Mouse (Mus musculus): ENCODE measurements around the gene Rraga.
A peak's percentile ranks its signal among the peaks of the same experiment; 100 is the strongest.

The Rraga gene

DNA sequence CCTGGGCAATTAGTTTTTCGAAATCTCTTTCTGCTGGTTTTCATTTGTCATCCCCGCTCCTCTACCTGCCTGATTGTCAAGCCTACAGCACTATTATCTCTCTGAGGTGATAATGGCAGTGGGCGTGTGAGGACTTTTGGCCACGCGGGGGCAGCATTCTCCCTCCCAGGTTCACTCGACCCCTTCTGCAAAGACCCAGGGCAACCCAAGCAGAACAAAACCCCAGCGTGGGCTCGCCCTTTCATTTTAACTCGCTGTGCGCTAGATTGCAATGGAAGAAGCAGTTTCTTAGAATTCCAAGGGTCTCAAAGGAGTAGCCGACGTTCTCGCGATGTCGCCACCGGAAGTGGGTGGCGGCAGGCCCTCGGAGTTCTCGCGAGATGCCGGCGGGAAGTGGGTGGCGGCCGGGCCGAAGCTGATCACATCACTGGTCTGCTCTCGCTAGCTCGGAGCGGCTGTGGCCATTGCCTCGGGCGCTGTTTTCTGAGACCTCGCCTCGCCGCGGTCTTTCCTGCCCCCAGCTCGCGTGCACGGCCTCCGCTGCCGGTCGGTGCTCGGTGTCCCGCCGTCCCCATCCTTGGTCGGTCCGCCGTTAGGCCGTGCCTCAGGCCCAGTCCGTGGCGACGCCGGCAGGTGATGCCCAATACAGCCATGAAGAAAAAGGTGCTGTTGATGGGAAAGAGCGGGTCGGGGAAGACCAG lies at the start of gene Rraga:
Gene Rraga (plus strand): TSS at position 386 of the 701 bp plus-strand sequence.
- peak; percentile 96 for DNase-seq (ENCODE audit: low spot score)

DNA sequence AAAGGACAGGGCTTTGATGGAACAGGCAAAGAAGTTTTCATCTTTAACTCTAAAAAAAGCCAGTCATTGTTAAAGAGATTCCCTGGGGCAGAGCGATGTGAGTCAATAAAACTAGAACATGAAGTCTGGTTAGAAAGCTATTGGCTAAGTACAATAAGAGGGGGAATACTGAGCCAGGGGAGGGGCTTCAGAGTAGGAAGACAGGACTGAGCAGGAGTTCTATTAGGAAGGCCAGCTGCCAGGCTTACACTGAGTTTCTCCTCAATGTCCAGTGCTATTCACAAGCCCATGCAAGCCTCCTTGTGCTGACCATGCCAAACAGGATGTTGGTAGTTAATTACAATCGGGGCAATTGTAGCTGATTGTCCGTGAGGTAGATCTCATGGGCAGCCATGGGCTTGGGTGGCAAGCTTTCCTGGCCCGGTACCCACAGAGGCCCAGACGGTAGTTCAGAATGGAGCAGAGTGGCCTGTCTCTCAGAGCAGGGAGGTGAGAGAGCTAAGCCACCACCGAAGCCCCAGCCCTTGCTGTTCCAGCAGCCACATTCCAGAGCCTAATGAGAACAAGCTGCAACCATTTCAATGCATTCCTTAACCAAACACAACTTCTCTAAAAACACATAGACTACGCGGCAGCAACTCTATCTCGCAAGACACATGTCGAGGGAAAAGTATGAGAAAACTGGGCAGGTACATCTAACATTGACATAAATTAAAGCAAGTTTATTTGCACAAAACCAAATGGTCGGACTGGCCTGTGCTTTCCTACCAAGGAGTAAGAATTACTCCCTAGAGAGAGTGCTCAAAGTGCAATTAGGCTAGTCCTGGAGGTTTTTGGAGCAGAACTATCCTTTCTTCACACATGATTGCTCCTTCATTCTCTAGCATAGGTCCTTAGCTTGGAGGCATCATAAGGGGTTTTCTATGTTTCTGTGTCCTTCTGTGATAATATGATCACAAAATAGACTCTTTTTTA lies 48.0 kb upstream of the Rraga start:
- no peak for DNase-seq (ENCODE audit: low spot score)

DNA sequence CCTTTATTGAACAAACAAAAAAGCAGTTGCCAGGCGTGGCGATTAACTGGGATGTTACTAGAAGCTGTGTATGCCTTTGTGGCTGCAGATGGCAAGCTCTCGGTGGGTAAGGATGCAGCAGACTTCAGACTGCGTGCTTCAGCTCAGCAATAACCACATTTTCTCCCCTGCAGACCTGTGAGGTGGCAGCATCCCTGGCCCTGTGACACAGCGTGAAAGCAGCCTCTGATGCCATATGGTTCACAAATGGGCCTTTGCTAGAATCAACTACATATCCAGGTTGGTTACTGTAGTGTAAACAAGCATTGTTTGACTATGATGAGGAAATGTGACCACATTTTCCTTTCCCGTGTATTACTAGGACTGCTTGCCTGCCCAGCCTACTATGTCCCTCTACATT lies 46.3 kb upstream of the Rraga start:
- no peak for DNase-seq (ENCODE audit: low spot score)

DNA sequence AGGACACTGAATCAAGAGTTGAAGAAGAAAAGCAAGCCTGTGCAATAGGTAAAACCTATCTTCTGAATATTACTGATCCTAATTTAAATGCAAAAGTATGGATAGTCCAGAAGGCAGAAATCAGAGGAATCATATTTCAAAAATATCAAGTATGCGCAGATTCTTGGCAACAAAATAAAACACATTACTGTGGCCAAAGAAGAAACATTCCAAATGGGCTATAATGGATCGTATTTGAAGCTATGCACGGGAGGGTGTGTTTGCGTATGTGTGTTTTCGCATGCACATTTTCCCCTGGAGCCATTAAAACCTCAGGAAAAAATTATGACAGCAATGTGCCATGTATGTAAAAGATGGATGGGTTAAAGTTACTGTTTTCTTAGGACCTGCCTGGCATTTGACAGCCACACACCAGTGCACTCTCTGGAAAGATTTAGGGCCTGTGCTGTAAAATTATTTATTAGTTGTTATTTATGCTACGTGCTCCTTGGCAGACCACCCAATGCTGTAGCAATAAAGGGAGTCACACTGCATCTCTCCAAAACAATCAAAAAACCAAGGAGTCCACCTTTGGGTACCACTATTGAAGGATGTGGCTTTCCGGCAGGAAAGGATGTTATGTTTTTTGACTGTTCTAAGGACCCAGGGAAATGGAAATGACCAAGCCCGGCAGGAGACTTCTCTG lies 41.9 kb upstream of the Rraga start:
- no peak for DNase-seq (ENCODE audit: low spot score)

DNA sequence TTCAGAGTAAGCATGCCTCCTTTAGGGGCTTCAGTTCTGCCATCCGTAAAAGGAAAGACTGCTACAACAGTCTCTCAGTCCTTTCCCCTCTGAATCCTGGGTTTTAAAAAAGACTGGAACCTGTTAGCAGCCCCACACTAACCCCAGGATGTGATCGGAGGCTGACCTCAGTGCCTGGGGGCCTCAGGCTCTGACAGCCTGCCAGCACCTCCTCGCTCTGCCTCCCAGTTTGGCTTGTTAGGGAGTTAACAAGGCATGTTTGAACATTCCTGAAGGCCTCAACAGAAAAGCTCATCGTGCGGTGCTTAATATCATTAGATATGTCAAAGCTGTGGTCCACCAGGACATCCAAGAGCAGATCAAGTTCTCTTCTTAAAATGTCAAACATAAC lies 41.4 kb upstream of the Rraga start:
- no peak for DNase-seq (ENCODE audit: low spot score)

DNA sequence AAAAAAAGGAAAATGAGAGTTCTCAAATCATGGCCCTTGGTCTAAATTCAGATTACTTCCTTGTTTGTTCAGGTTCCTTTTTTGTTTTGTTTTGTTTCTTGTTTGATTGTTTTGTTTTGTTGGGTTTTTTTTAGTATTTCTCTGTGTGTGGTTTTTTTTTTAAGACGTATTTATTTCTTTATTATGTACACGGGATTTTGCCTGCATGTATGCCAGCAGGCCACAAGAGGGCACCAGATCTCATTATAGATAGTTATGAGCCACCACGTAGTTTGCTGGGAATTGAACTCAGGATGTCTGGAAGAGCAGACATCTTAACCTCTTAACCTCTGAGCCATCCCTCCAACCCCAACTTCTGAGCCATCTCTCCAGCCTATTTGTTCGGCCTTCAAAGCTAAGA lies 37.5 kb upstream of the Rraga start:
- DNase-seq (ENCODE audit: low spot score) = no peak

DNA sequence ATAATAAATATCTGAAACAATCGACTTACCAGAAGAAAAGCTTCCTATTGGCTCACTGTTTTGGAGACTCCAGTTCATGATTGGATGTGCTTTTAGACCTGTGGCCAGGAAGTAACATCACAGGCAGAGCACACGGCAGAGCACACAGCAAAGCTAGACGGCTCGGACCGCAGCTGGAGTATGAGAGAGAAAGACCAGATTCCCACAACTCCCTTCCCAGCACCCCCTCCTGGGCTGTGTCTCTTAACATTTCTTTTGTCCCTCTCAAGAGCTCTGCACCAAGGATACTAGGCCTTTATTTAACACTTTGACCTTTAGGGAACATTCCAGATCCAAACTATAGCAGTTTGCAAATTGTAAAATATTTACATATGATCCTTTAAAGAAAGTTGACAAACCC lies 36.5 kb upstream of the Rraga start:
- DNase-seq (ENCODE audit: low spot score) = no peak

DNA sequence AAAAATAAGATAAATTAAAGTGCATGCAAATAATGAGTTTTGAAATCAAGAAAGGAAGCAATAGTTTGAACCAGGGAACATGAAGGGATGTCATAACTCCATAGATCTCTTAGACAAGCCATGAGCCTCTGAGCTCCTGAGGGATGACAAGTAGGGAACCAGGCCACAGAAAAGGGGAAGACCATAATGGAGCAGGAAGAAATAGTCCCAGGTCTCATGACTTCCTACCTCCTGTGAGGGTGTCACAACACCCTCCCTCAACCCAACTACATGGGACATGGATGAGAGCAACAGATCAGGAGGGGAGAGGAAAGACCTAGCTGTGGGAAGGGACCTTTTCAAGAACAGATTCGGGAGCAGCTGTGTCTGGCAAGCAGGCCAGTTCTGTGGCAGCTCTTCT lies 33.9 kb upstream of the Rraga start:
- DNase-seq (ENCODE audit: low spot score) = no peak

DNA sequence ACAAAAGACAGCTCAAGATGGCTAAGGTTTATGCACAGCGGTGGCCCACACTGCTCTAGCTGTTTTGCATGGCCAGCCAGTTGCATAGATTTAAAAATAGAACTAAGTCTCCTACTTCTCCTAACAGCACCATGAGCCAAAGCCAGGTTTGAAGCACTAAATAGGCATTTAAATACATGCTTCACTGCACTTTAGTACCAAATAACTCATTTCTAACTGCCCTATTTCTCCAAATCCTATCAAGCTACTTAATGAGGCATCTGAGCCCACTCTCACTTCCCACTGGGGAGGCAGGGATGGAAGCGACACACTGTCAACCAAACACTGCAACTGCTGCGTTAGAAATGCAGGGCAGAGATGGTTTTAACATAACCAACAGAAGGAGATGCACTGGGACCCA lies 31.5 kb upstream of the Rraga start:
- no peak for DNase-seq (ENCODE audit: low spot score)

DNA sequence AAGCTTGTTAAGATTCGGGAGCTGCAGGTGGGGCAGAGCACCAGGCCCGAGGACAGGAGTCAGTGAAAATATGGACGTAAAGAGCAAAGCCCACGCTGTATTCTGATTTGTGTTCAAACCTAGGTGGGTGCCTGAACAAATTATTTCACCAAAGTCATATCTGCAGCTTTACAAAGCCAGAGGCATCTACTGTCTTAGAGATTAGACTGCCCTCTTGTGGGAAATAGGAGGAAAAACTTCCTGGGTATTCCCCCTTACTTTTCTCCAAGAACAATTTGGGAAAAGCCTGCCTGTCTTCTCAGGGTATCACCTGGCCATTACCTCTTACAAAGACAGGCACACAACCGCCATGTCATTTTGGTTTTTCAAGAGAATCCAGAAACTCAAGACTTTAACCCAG lies 29.9 kb upstream of the Rraga start:
- no peak for DNase-seq (ENCODE audit: low spot score)

DNA sequence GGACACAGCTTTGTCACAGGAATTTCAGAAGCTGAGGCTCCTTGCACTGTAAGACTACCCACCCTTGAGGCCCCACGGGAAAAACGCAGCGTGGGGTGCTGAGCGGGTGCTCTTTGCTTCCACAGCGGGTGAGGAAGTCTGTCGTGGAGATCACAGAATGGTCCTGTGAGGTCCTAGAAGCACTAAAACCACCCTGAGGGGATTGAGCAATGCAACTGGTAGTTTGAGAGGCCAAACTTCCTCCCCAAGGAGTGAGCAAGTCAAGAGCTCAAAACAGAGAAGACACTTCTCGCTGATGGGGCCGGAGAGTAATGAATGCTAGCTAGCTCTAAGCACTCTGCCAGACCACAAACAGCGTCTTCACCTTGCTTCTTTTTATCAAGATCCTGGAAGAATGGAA lies 27.1 kb upstream of the Rraga start:
- no peak for DNase-seq (ENCODE audit: low spot score)

DNA sequence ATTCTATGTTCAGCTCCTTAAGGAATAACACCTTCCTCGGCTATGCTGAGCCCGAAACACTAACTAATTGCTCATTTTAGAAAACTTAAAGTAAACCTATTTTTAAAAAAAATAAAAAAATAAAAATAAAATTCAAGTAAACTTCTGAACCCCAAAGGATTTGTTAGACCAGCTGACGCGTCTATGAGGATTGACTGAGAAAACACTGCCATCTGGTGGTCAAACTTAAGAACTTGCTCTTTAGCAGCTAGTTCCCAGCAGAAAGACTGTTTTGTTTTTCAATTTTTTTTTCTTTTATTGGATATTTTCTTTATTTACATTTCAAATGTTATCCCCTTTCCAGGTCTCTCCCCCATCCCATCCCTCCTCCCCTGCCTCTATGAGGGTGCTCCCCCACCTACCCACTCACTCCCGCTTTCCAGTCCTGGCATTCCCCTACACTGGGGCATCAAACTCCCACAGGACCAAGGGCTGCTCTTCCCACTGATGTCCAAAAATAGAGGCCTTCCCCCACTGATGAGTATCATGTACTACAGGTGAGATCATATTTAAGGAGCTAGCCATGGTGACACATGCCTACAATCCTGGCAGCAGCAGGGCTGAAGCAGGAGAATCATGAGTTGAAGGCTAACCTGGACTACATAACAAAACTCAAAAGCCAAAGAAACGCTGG lies 20.3 kb upstream of the Rraga start:
- DNase-seq (ENCODE audit: low spot score) = no peak

DNA sequence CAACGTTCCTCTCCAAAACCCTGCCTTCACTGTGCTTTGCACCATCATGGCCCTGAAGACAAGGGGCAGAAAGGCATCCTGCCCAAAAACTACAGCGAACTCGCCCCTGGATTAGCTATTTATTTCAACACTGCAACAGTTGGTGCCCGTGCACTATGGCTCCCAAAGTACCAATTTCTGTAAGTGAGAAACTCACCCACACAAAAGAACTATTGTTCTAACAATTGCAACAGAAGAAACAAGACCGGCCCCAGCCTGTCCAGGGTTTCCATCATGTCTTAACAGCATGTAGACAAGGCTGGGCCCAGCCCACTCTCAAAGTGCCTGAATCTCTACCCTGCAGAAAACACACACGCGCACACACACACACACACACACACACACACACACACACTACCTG lies 18.1 kb upstream of the Rraga start:
- DNase-seq (ENCODE audit: low spot score) = no peak

DNA sequence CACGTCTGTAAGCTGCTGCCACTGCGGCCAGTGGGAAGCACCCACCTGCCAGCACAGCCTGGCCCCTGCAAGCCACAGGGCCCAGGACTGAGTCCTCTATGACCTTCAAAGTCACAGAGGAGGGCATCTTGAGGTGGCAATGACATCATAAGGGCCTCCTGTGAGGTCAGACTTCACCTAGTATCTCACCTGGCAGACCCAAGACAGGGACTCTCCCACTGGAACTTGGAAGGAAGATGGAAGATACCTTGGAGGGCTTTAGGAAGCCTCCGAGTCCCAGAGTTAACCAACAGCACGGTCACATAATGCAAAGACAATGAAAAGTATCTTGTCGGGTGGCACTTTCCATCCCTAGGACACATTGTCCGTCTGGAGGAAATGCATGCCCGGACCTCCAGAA lies 17.2 kb upstream of the Rraga start, which contains the start of gene Saxo1:
Gene Saxo1 (minus strand): TSS at position 101 of the 400 bp plus-strand sequence.
- no peak for DNase-seq (ENCODE audit: low spot score)

DNA sequence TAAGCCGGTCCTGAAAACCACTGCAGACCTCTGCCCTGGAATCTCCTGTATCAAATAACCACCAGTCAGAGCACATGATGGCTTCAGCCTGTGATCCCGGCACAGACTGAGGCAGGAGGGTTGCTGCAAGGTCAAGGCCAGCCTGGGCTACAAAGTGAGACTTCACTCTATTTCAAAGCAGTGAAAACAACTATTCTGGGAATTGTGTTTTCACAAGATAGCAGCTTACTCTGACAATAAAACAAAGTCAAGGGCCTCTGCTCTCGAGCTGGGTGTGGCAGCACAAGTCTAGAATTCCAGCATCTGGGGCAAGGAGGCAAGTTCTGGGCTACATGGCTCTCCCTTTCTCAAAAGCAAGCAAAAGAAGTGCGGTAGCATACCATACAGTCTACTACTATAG lies 16.5 kb upstream of the Rraga start:
- no peak for DNase-seq (ENCODE audit: low spot score)

DNA sequence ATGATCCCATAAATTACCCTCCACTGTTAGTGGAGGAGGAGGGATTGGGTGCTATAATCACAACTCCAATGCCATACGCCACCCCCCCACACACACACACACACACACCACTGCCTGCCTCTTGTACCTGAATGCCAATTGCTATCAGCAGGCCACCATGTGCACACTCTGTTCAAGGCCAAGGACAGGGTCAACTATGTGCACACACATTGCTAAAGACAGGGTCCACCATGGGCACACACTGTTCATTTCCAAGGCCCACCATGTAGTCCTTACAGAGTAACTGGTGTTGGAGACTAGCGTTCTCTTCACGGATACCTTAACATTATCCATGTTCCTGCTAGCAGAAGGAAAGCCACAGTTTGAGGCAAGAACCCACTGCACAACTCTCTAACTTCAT lies 14.4 kb upstream of the Rraga start:
- no peak for DNase-seq (ENCODE audit: low spot score)

DNA sequence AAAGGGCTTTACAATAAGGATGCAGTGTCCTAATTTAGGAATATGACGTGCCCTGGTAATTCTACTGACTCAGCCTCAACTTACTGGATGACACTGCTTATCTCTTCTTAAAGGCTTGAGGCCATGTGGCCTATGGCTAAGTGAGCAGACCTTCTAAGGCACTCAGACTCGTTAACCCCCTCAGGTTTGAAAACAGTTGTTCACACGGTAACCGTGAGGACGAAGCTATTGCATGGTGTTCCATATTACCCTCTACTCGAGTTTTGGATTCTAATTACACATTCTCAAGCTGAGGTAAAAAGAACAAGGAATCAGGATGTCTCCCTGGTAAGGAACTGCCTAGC lies 557 bp upstream of the Rraga start:
- DNase-seq (ENCODE audit: low spot score) = no peak

DNA sequence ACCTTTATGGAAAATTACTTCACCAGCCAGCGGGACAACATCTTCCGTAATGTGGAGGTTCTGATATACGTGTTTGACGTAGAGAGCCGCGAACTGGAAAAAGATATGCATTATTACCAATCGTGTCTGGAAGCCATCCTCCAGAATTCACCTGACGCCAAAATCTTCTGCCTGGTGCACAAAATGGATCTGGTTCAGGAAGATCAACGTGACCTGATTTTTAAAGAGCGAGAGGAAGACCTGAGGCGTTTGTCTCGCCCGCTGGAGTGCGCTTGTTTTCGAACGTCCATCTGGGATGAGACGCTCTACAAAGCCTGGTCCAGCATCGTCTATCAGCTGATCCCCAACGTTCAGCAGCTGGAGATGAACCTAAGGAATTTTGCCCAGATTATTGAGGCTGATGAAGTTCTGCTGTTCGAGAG lies 663 bp downstream of the Rraga start:
- DNase-seq (ENCODE audit: low spot score) = peak; percentile 8

DNA sequence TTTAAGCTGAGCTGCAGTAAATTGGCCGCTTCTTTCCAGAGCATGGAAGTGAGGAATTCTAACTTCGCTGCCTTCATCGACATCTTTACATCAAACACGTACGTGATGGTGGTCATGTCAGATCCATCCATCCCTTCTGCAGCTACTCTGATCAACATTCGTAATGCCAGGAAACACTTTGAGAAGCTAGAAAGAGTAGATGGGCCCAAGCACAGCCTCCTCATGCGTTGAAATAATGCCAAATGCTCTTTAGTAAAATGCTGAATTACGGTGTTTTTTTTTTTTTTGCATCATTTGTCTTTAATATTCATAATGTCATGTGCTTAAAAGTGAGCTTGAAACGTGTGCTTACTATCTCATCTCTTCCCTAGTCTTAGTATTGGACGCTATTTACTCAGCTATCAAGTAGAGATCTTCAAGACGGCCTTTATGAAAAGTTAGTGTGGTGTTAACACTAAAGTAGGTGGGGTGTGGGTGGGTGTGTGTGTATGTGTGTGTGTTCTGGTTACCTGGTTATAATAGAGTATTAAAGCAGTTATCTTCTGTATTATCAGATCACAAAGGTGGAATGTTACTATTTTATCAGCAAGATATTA lies 1.3 kb downstream of the Rraga start:
- DNase-seq (ENCODE audit: low spot score) = no peak

DNA sequence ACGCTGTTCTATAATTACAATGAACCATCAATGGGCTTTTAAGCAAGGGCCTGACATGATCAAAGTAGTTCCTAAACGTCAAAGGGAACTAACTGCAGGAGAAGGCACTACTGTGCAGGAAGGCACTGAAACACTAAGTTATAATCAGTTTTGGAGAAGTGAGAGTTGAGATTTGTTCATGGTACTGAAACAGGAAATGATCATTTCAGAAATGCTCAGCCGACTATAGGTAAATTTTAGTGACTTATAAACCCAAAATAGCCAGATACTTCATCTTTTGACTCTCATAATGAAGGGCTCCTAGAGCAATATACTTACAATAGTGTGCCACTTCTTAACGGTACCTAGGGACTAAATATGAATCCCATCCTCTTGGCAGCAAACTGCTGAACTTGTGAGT lies 4.6 kb downstream of the Rraga start:
- no peak for DNase-seq (ENCODE audit: low spot score)

DNA sequence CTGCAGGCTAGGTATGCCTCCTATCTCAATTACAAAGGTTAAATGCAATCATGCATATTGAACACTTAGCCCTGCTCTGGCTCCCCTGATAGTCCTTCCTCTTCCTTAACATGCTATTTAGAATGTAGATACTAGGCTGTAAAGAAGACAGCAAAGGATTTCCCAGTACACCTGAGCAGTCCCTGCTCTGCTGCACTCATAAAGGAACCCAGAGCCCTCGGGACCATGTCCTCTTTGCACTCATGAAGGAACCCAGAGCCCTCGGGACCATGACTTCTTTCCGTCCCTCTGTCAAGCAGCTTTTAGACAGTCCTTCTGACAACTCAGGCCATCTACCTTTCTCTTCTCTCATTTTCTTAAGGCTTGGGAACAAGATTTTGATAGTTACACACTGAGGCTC lies 5.1 kb downstream of the Rraga start:
- DNase-seq (ENCODE audit: low spot score) = no peak

DNA sequence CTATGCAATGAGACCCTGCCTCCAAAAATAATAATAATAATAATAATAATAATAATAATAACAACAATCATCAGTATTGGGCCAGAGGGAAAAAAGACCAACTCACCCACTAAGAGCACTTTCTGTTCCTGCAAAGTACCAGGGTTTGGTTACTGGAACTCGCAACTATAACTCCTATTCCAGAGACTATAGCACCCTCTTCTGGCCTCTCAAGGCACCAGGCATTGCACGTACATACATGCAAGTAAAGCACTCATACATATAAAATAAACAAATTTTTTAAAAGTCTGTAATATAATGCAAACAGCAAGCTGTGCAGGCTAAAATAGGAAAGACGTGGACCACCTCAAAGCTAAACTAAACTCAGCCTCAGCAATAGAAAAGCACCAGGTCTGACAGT lies 12.8 kb downstream of the Rraga start:
- DNase-seq (ENCODE audit: low spot score) = no peak

All from ovary, postnatal 36 days (tissue).